Mouse (Mus musculus) spleen, adult 2 months (tissue): Measurements from ENCODE around the gene Lpin1.

ENCODE experiments used
- CTCF ChIP-seq: fragments of 200-500 bp; IDR thresholded peaks from 2 replicates; pipeline ENCODE4 v1.5.1; 2011; ENCODE audit warnings: mild to moderate bottlenecking, inconsistent platforms; ENCODE audit not compliant: insufficient read depth, insufficient read length, insufficient replicate concordance; ENCODE audit errors: extremely low read depth
- POLR2A ChIP-seq: fragments of 200-500 bp; IDR thresholded peaks from 2 replicates; pipeline ENCODE4 v1.6.1; 2011; ENCODE audit warnings: low read depth, low read length, inconsistent platforms

DNA sequence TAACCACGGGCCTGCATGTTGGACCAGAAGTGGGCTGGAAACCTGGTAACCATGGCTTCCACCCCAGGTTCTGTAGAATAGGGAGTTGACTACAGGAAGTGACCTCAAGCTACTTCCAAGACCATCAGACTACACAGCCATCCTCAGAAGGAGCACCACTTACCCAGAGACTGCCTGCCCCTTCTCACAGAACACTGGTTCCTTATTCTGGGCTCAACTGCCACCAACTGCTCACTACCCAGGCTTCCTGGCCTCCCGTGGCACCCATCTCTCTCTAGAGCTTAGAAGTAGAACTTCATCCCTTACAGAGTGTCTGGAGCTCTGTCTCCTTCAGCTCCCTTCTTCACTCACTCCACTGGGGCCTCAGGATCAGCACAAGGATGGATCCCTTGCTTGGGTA lies at the start of gene Lpin1:
- TF ChIP-seq CTCF (no peak), POLR2A (no peak)
